Mouse (Mus musculus): ENCODE data around the gene Cdc42bpb. TPM values are rescaled to one million over a fixed set of nuclear protein-coding genes. Genes with fewer than 3 reads are reported as not detected.

Cdc42bpb gene
- polyA plus RNA-seq, 1 experiment from 2014 or later: 39.8 TPM

- H3K9ac ChIP-seq (replicated peaks): no peak overlapping the region
- H3K36me3 ChIP-seq: peaks cover 65% of the 10 kb centered on the region
- no peak overlapping the region for H3K27ac ChIP-seq
- WGBS: 80% methylated on average over 6 of the region's 6 CpGs
- ATAC-seq: no peak
- H3K9me3 ChIP-seq: no peaks in the 10 kb centered on the region
- no peak overlapping the region for H3K4me2 ChIP-seq (replicated peaks)
- H3K27me3 ChIP-seq: no peaks in the 10 kb centered on the region
- no peak overlapping the region for H3K4me3 ChIP-seq (replicated peaks)
- H3K4me1 ChIP-seq (replicated peaks): no peaks in the 10 kb centered on the region
Measured at GRCm38 (mm10) chr12:111245070-111245469, 132.4 kb downstream of the Cdc42bpb start.

GRCm38 (mm10) chr12:111243733-111244132, 133.8 kb downstream of the Cdc42bpb start:
- ATAC-seq: no peak
- no peak overlapping the region for H3K27ac ChIP-seq
- no peak overlapping the region for H3K4me3 ChIP-seq (replicated peaks)
- 94% methylated on average over 12 of the region's 12 CpGs for WGBS
- H3K4me1 ChIP-seq (replicated peaks): no peaks in the 10 kb centered on the region
- peaks cover 78% of the 10 kb centered on the region for H3K36me3 ChIP-seq
- no peak overlapping the region for H3K4me2 ChIP-seq (replicated peaks)
- no peaks in the 10 kb centered on the region for H3K27me3 ChIP-seq
- H3K9me3 ChIP-seq: no peaks in the 10 kb centered on the region
- H3K9ac ChIP-seq (replicated peaks): no peak overlapping the region

Other genes starting within 250 kb of the Cdc42bpb start
- gene Traf3, start 211.3 kb downstream of the Cdc42bpb start, polyA plus RNA-seq (2015; fragmentation: Nextera tagmentation; extraction: Ambion mirVana): 15.7 and 19.7 TPM in 2 replicates
- not detected in 2 replicates for gene 4930595D18Rik, start 193.2 kb downstream of the Cdc42bpb start, polyA plus RNA-seq (2015; fragmentation: Nextera tagmentation; extraction: Ambion mirVana)
- 1.9 and 2.0 TPM in 2 replicates for gene Amn, start 106.6 kb downstream of the Cdc42bpb start, polyA plus RNA-seq (2015; fragmentation: Nextera tagmentation; extraction: Ambion mirVana)
- gene Lbhd2, start 29.1 kb upstream of the Cdc42bpb start, polyA plus RNA-seq (2015; fragmentation: Nextera tagmentation; extraction: Ambion mirVana): 0.32 TPM in 1 of 2 replicates, not detected in the other
- gene Exoc3l4, start 39.3 kb upstream of the Cdc42bpb start, polyA plus RNA-seq (2015; fragmentation: Nextera tagmentation; extraction: Ambion mirVana): 2.0 and 2.4 TPM in 2 replicates
- 0.28 and 1.3 TPM in 2 replicates for gene Tnfaip2, start 64.8 kb upstream of the Cdc42bpb start, polyA plus RNA-seq (2015; fragmentation: Nextera tagmentation; extraction: Ambion mirVana)
- 0.81 and 0.98 TPM in 2 replicates for gene Gm266, start 108.1 kb upstream of the Cdc42bpb start, polyA plus RNA-seq (2015; fragmentation: Nextera tagmentation; extraction: Ambion mirVana)
- 593 and 657 TPM in 2 replicates for gene Eif5, start 160.3 kb upstream of the Cdc42bpb start, polyA plus RNA-seq (2015; fragmentation: Nextera tagmentation; extraction: Ambion mirVana)
- 49.2 and 57.2 TPM in 2 replicates for gene Mark3, start 196.8 kb upstream of the Cdc42bpb start, polyA plus RNA-seq (2015; fragmentation: Nextera tagmentation; extraction: Ambion mirVana)